Mouse (Mus musculus): ENCODE data around the gene Aipl1.

GRCm38 (mm10) chr11:72052221-72052620 lies 14.9 kb upstream of the Aipl1 start:
- TF ChIP-seq ZNF384 (IDR thresholded peaks at IDR 0.05; ENCODE audit: low read depth, low read length) (no peak), MAFK (IDR thresholded peaks at IDR 0.05; ENCODE audit: insufficient read depth, low read depth, low read length) (no peak), HCFC1 (IDR thresholded peaks at IDR 0.05; ENCODE audit: borderline replicate concordance, insufficient read depth, low read length) (no peak)

All from ES-E14 (cell line).